Mouse (Mus musculus) erythroblast, embryonic 14.5 days (primary cell): ENCODE measurements around the gene Sfr1.

Experiments
- GATA1 ChIP-seq: IDR thresholded peaks from 2 replicates; pipeline ENCODE4 v1.6.1; 2012; ENCODE audit warnings: low read length, inconsistent platforms, mixed read lengths
- TAL1 ChIP-seq: IDR thresholded peaks from 3 replicates; pipeline ENCODE4 v1.6.1; 2012; ENCODE audit warnings: low read length, inconsistent platforms, mixed read lengths

- TF ChIP-seq GATA1, result no peak
- no peak for TF ChIP-seq TAL1
Measured at GRCm38 (mm10) chr19:47747072-47747471, 15.6 kb downstream of the Sfr1 start.
